Mouse (Mus musculus): ENCODE results near the gene Pmvk.

GRCm38 (mm10) chr3:89492701-89493151 is 38.4 kb downstream of the Pmvk start:
- TF ChIP-seq CTCF (IDR thresholded peaks at IDR 0.05 in 2 of 3, conservative IDR thresholded peaks at IDR 0.05 in 1 of 3; ENCODE audit: control insufficient read depth in 1 of 3, insufficient read depth in 1 of 3, low read depth in 2 of 3, low read length in 3 of 3, poor library complexity in 1 of 3, severe bottlenecking in 1 of 3): no peak
- TF ChIP-seq POLR2A (IDR thresholded peaks at IDR 0.05; ENCODE audit: control insufficient read depth in 1 of 2, insufficient read depth in 1 of 2, low read depth in 1 of 2, low read length in 2 of 2, poor library complexity in 1 of 2): no peak
- no peak for TF ChIP-seq TBP (IDR thresholded peaks at IDR 0.05; ENCODE audit: low read depth, low read length)
- no peak for TF ChIP-seq GABPA (IDR thresholded peaks at IDR 0.05; ENCODE audit: low read depth, low read length)
- TF ChIP-seq KAT2A (conservative IDR thresholded peaks at IDR 0.05; ENCODE audit: low read depth, low read length): no peak
- TF ChIP-seq ZKSCAN1 (IDR thresholded peaks at IDR 0.05; ENCODE audit: low read depth, low read length): no peak
- TF ChIP-seq MAZ (IDR thresholded peaks at IDR 0.05; ENCODE audit: low read depth, low read length): no peak
- no peak for TF ChIP-seq UBTF (IDR thresholded peaks at IDR 0.05; ENCODE audit: borderline replicate concordance, insufficient read depth, low read depth, low read length)
- TF ChIP-seq BHLHE40 (IDR thresholded peaks at IDR 0.05; ENCODE audit: borderline replicate concordance, low read depth, low read length): no peak
- no peak for TF ChIP-seq GATA1 (IDR thresholded peaks at IDR 0.05; ENCODE audit: low read depth, low read length)
- TF ChIP-seq CHD1 (IDR thresholded peaks at IDR 0.05; ENCODE audit: low read depth, low read length): no peak
- no peak for TF ChIP-seq MEF2A (IDR thresholded peaks at IDR 0.05; ENCODE audit: extremely low read depth, insufficient replicate concordance, low read depth, low read length, poor library complexity, severe bottlenecking)
- TF ChIP-seq NELFE (IDR thresholded peaks at IDR 0.05; ENCODE audit: low read depth, low read length): no peak

Measured in MEL (cell line).